In the genomic region with DNA sequence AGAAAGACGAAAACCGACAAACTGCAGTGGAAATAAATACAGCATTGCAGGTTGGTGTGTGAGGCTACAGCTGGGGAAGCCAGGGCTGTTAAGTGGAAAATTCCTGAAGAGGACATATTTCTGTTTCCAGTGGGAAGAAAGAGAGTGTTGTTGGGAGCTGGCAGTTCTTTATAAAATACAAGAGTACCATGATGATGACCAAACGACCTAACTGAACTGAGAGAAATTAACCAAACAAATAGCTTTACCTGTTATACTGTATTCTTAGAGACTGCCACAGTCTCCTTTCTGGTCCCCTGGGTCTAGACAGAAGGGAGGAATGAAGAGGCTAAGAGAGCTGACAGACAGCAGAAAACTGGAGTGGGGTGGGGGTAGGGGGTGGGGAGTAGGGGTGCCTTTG, we compare ENCODE assay signal across 13 mouse cellular contexts.
DNase-seq lines count a peak whose midpoint lies in the region; ATAC-seq lines count a peak whose summit lies in the region.
"Had no signal": no experiment of that assay in that cellular context is flagged by ENCODE, and none has a peak within 500 bp of the region (broad histone marks: within the 10 kb centered on the region; RNA-seq: fewer than 3 reads in every experiment).

No protein-coding gene starts in this region.

- H3K4me1 ChIP-seq in neural tube, embryonic 11.5 days (ENCODE audit: control insufficient read depth, insufficient read depth, low read length), result peaks cover 8% of the 10 kb centered on the region; the same call in 1 of the 2 replicates
- H3K4me1 ChIP-seq in forebrain, embryonic 15.5 days, result peaks cover 20% of the 10 kb centered on the region
- peaks cover 10% of the 10 kb centered on the region for H3K4me1 ChIP-seq in limb, embryonic 15.5 days
- H3K4me1 ChIP-seq: stomach, embryonic 15.5 days had no signal

- no peaks in the 10 kb centered on the region for H3K27me3 ChIP-seq in neural tube, embryonic 11.5 days (ENCODE audit: control insufficient read depth, insufficient read depth, low read length)
- no peaks in the 10 kb centered on the region for H3K27me3 ChIP-seq in forebrain, embryonic 15.5 days
- H3K27me3 ChIP-seq in limb, embryonic 15.5 days, result no peaks in the 10 kb centered on the region
- H3K27me3 ChIP-seq: stomach, embryonic 15.5 days had no signal

- H3K4me3 ChIP-seq in neural tube, embryonic 11.5 days (ENCODE audit: low read depth, low read length), result no peak overlapping the region
- H3K4me3 ChIP-seq in forebrain, embryonic 15.5 days, result peak overlapping the region; percentile 43; the same call in 1 of the 2 replicates
- no peak overlapping the region for H3K4me3 ChIP-seq in limb, embryonic 15.5 days

- 16% methylated on average over 3 of the region's 3 CpGs for WGBS in neural tube, embryonic 11.5 days
- 0% methylated on average over 3 of the region's 3 CpGs for WGBS in forebrain, embryonic 15.5 days
- 29% methylated on average over 3 of the region's 3 CpGs for WGBS in limb, embryonic 15.5 days

- no peaks in the 10 kb centered on the region for H3K36me3 ChIP-seq in neural tube, embryonic 11.5 days (ENCODE audit: control insufficient read depth, insufficient read depth, low read length)
- no peaks in the 10 kb centered on the region for H3K36me3 ChIP-seq in forebrain, embryonic 15.5 days
- H3K36me3 ChIP-seq in limb, embryonic 15.5 days, result no peaks in the 10 kb centered on the region
- H3K36me3 ChIP-seq: stomach, embryonic 15.5 days had no signal

- DNase-seq in neural tube, embryonic 11.5 days (ENCODE audit: low spot score), result no peak
- no peak for DNase-seq in neural tube, embryonic 10.5 days (ENCODE audit: extremely low spot score, low spot score)
- DNase-seq in layer of hippocampus, postnatal 10 days (ENCODE audit: low spot score in 2 of 2), result no peak
- no peak for DNase-seq in kidney, adult 8-10 months
- DNase-seq: adrenal gland, postnatal 36 days; cerebellum, adult 8-10 months; gastrocnemius, postnatal 36 days; right cerebral cortex, postnatal 25 days had no signal

- H3K27ac ChIP-seq in neural tube, embryonic 11.5 days (ENCODE audit: low read depth, low read length), result peak overlapping the region; percentile 96
- H3K27ac ChIP-seq in forebrain, embryonic 15.5 days (replicated peaks), result peak overlapping the region; percentile 97
- H3K27ac ChIP-seq in limb, embryonic 15.5 days, result peak overlapping the region; percentile 54
- H3K27ac ChIP-seq: macrophage had no signal

- no peak for ATAC-seq in neural tube, embryonic 11.5 days (ENCODE audit: insufficient read depth, low FRiP score, low TSS enrichment)
- peak; percentile 18; the same call in 1 of the 2 replicates for ATAC-seq in forebrain, embryonic 15.5 days (replicated peaks)
- no peak for ATAC-seq in limb, embryonic 15.5 days (ENCODE audit: insufficient number of reproducible peaks, low FRiP score, low TSS enrichment, low read depth)
- ATAC-seq in granulocyte monocyte progenitor cell, adult 5-6 weeks (replicated peaks; ENCODE audit: poor library complexity, severe bottlenecking), result no peak

- no peak overlapping the region for H3K9ac ChIP-seq in neural tube, embryonic 11.5 days (ENCODE audit: low read length)
- H3K9ac ChIP-seq in forebrain, embryonic 15.5 days (replicated peaks), result no peak overlapping the region
- no peak overlapping the region for H3K9ac ChIP-seq in limb, embryonic 15.5 days
- H3K9ac ChIP-seq: stomach, embryonic 15.5 days had no signal

- peak overlapping the region; percentile 64 for H3K4me2 ChIP-seq in neural tube, embryonic 11.5 days (ENCODE audit: low read depth)
- H3K4me2 ChIP-seq in forebrain, embryonic 15.5 days (replicated peaks), result peak overlapping the region; percentile 54
- H3K4me2 ChIP-seq in limb, embryonic 15.5 days, result peak overlapping the region; percentile 67; the same call in 1 of the 2 replicates

- no peaks in the 10 kb centered on the region for H3K9me3 ChIP-seq in neural tube, embryonic 11.5 days (ENCODE audit: control insufficient read depth, low read length)
- no peaks in the 10 kb centered on the region for H3K9me3 ChIP-seq in forebrain, embryonic 15.5 days
- H3K9me3 ChIP-seq in limb, embryonic 15.5 days, result no peaks in the 10 kb centered on the region
- H3K9me3 ChIP-seq: stomach, embryonic 15.5 days had no signal
